Mouse (Mus musculus): Measurements from ENCODE around the gene Cgnl1. TPM values are rescaled to one million over a fixed set of nuclear protein-coding genes. Genes with fewer than 3 reads are reported as not detected.

The Cgnl1 gene
- 25.0 and 25.9 TPM in 2 replicates for polyA plus RNA-seq (2012; rRNA removed)

GRCm38 (mm10) chr9:71770991-71771767 lies at the start of gene Cgnl1:
Gene Cgnl1 (minus strand): TSS chr9:71771602.
- peak; percentile 74 to 81 for DNase-seq
- Histone ChIP-seq H3K27me3 (ENCODE audit: control insufficient read depth, insufficient read depth, low read length) (no peaks in the 10 kb centered on the region), H3K4me1 (ENCODE audit: control insufficient read depth, insufficient read depth, low read length) (peaks cover 11% of the 10 kb centered on the region), H3K27ac (ENCODE audit: insufficient read depth, low read length) (peak within 1 kb of the TSS; percentile 70), H3K4me3 (replicated peaks; ENCODE audit: insufficient read depth, low read depth, low read length) (peak within 1 kb of the TSS; percentile 59)
- under 1% methylated on average over 67 of the region's 67 CpGs for WGBS
- peak; percentile 43; the same call in 1 of the 2 replicates for TF ChIP-seq POLR2A (IDR thresholded peaks at IDR 0.05; ENCODE audit: borderline replicate concordance, insufficient read depth, low read length)
- TF ChIP-seq CTCF (IDR thresholded peaks at IDR 0.05; ENCODE audit: borderline replicate concordance, insufficient read depth, low read depth, low read length): no peak

GRCm38 (mm10) chr9:71818453-71818852 lies 47.1 kb upstream of the Cgnl1 start:
- Histone ChIP-seq H3K4me3 (replicated peaks; ENCODE audit: insufficient read depth, low read depth, low read length) (no peak overlapping the region), H3K27me3 (ENCODE audit: control insufficient read depth, insufficient read depth, low read length) (no peaks in the 10 kb centered on the region), H3K27ac (ENCODE audit: insufficient read depth, low read length) (no peak overlapping the region), H3K4me1 (ENCODE audit: control insufficient read depth, insufficient read depth, low read length) (no peaks in the 10 kb centered on the region)
- DNase-seq: no peak
- TF ChIP-seq CTCF (IDR thresholded peaks at IDR 0.05; ENCODE audit: borderline replicate concordance, insufficient read depth, low read depth, low read length) (no peak), POLR2A (IDR thresholded peaks at IDR 0.05; ENCODE audit: borderline replicate concordance, insufficient read depth, low read length) (no peak)
- WGBS: 90% methylated on average over 7 of the region's 7 CpGs

- TF ChIP-seq CTCF (IDR thresholded peaks at IDR 0.05; ENCODE audit: borderline replicate concordance, insufficient read depth, low read depth, low read length): no peak
- TF ChIP-seq POLR2A (IDR thresholded peaks at IDR 0.05; ENCODE audit: borderline replicate concordance, insufficient read depth, low read length): no peak
- Histone ChIP-seq H3K27ac (ENCODE audit: insufficient read depth, low read length) (no peak overlapping the region), H3K4me1 (ENCODE audit: control insufficient read depth, insufficient read depth, low read length) (no peaks in the 10 kb centered on the region), H3K4me3 (replicated peaks; ENCODE audit: insufficient read depth, low read depth, low read length) (no peak overlapping the region), H3K27me3 (ENCODE audit: control insufficient read depth, insufficient read depth, low read length) (no peaks in the 10 kb centered on the region)
- no peak for DNase-seq
- 80% methylated on average over 3 of the region's 3 CpGs for WGBS
Measured at GRCm38 (mm10) chr9:71816121-71816520, 44.7 kb upstream of the Cgnl1 start.

GRCm38 (mm10) chr9:71813565-71813964 lies 42.2 kb upstream of the Cgnl1 start:
- TF ChIP-seq CTCF (IDR thresholded peaks at IDR 0.05; ENCODE audit: borderline replicate concordance, insufficient read depth, low read depth, low read length) (no peak), POLR2A (IDR thresholded peaks at IDR 0.05; ENCODE audit: borderline replicate concordance, insufficient read depth, low read length) (no peak)
- Histone ChIP-seq H3K4me3 (replicated peaks; ENCODE audit: insufficient read depth, low read depth, low read length) (no peak overlapping the region), H3K4me1 (ENCODE audit: control insufficient read depth, insufficient read depth, low read length) (no peaks in the 10 kb centered on the region), H3K27me3 (ENCODE audit: control insufficient read depth, insufficient read depth, low read length) (no peaks in the 10 kb centered on the region), H3K27ac (ENCODE audit: insufficient read depth, low read length) (no peak overlapping the region)
- WGBS: 81% methylated on average over 3 of the region's 3 CpGs
- no peak for DNase-seq

- H3K4me3 ChIP-seq (replicated peaks; ENCODE audit: insufficient read depth, low read depth, low read length): no peak overlapping the region
- TF ChIP-seq POLR2A (IDR thresholded peaks at IDR 0.05; ENCODE audit: borderline replicate concordance, insufficient read depth, low read length) (no peak), CTCF (IDR thresholded peaks at IDR 0.05; ENCODE audit: borderline replicate concordance, insufficient read depth, low read depth, low read length) (no peak)
- 83% methylated on average over 4 of the region's 4 CpGs for WGBS
- no peaks in the 10 kb centered on the region for H3K27me3 ChIP-seq (ENCODE audit: control insufficient read depth, insufficient read depth, low read length)
- H3K27ac ChIP-seq (ENCODE audit: insufficient read depth, low read length): no peak overlapping the region
- H3K4me1 ChIP-seq (ENCODE audit: control insufficient read depth, insufficient read depth, low read length): no peaks in the 10 kb centered on the region
- no peak for DNase-seq
Measured at GRCm38 (mm10) chr9:71812914-71813313, 41.5 kb upstream of the Cgnl1 start.

- DNase-seq: no peak
- Histone ChIP-seq H3K27ac (ENCODE audit: insufficient read depth, low read length) (no peak overlapping the region), H3K4me1 (ENCODE audit: control insufficient read depth, insufficient read depth, low read length) (no peaks in the 10 kb centered on the region), H3K27me3 (ENCODE audit: control insufficient read depth, insufficient read depth, low read length) (no peaks in the 10 kb centered on the region), H3K4me3 (replicated peaks; ENCODE audit: insufficient read depth, low read depth, low read length) (no peak overlapping the region)
- no peak for TF ChIP-seq POLR2A (IDR thresholded peaks at IDR 0.05; ENCODE audit: borderline replicate concordance, insufficient read depth, low read length)
- TF ChIP-seq CTCF (IDR thresholded peaks at IDR 0.05; ENCODE audit: borderline replicate concordance, insufficient read depth, low read depth, low read length): no peak
- WGBS: 78% methylated on average over 4 of the region's 4 CpGs
Measured at GRCm38 (mm10) chr9:71812402-71812801, 41.0 kb upstream of the Cgnl1 start.

GRCm38 (mm10) chr9:71811404-71811803 lies 40.0 kb upstream of the Cgnl1 start:
- WGBS: 89% methylated on average over 5 of the region's 5 CpGs
- DNase-seq: no peak
- Histone ChIP-seq H3K27ac (ENCODE audit: insufficient read depth, low read length) (no peak overlapping the region), H3K4me3 (replicated peaks; ENCODE audit: insufficient read depth, low read depth, low read length) (no peak overlapping the region), H3K27me3 (ENCODE audit: control insufficient read depth, insufficient read depth, low read length) (no peaks in the 10 kb centered on the region), H3K4me1 (ENCODE audit: control insufficient read depth, insufficient read depth, low read length) (peaks cover under 1% of the 10 kb centered on the region; the same call in 1 of the 2 replicates)
- TF ChIP-seq POLR2A (IDR thresholded peaks at IDR 0.05; ENCODE audit: borderline replicate concordance, insufficient read depth, low read length): no peak
- no peak for TF ChIP-seq CTCF (IDR thresholded peaks at IDR 0.05; ENCODE audit: borderline replicate concordance, insufficient read depth, low read depth, low read length)

GRCm38 (mm10) chr9:71810723-71811122 lies 39.3 kb upstream of the Cgnl1 start:
- DNase-seq: no peak
- 95% methylated on average over 2 of the region's 2 CpGs for WGBS
- Histone ChIP-seq H3K27ac (ENCODE audit: insufficient read depth, low read length) (no peak overlapping the region), H3K4me1 (ENCODE audit: control insufficient read depth, insufficient read depth, low read length) (peaks cover 4% of the 10 kb centered on the region; the same call in 1 of the 2 replicates), H3K27me3 (ENCODE audit: control insufficient read depth, insufficient read depth, low read length) (no peaks in the 10 kb centered on the region), H3K4me3 (replicated peaks; ENCODE audit: insufficient read depth, low read depth, low read length) (no peak overlapping the region)
- TF ChIP-seq POLR2A (IDR thresholded peaks at IDR 0.05; ENCODE audit: borderline replicate concordance, insufficient read depth, low read length): no peak
- TF ChIP-seq CTCF (IDR thresholded peaks at IDR 0.05; ENCODE audit: borderline replicate concordance, insufficient read depth, low read depth, low read length): no peak
